Mouse (Mus musculus): ENCODE results near the gene Selenon.

Gene Selenon

DNA sequence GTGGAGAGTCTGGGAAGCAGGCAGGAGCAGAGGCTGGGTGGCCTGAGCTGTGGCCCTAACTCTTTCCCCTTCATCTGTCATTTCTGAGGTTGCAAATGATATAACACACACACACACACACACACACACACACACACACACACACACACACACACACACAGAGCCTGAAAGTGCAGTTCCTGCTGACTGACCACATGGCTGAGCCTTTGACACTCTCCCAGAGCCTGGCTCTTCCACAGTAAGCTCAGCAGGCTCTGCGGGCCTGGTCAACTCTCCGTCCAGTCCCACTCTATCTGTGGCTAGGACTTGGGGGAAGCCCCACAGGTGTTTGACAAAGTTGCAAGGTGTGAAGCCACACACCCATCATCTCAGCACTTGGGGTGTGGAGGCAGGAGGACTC, 25.3 kb upstream of the Selenon start:
- DNase-seq, result peak; percentile 49 to 62

- peak; percentile 57 to 67 for DNase-seq
Observed at GRCm38 (mm10) chr4:134575486-134575885, 23.5 kb upstream of the Selenon start.

- DNase-seq, result no peak
Observed at GRCm38 (mm10) chr4:134572449-134573300, 20.7 kb upstream of the Selenon start.

- peak; percentile 49 to 64 for DNase-seq
Observed at GRCm38 (mm10) chr4:134570704-134571451, 18.9 kb upstream of the Selenon start.

DNA sequence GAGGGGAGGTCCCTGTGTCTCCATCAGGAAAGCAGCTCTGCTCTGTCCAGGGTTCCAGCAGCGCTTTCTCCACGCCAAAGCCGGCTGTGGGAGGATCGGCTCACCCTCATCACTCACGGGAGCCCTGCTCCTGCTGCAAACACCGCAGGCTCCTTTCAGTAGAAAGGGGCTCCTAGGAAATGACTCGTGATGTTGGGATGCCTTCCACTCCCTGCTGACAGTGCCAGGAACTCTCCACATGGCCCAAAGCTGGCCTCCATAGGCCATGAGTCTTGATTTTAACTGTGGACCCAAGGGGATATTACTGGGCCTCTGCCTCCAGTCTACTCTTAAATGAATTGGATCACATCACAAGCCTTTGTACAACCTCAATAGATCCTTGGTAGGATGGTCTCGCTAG, 17.9 kb upstream of the Selenon start:
- DNase-seq, result peak in 1 of 2 experiments; percentile 44

- DNase-seq, result peak in 1 of 2 experiments; percentile 83
Observed at GRCm38 (mm10) chr4:134569205-134569604, 17.2 kb upstream of the Selenon start.

- DNase-seq, result peak; percentile 69 to 76
Observed at GRCm38 (mm10) chr4:134567377-134568226, 15.6 kb upstream of the Selenon start.

GRCm38 (mm10) chr4:134564093-134564492, 12.1 kb upstream of the Selenon start:
- peak in 1 of 2 experiments; percentile 54 for DNase-seq

- DNase-seq, result no peak
Observed at GRCm38 (mm10) chr4:134563624-134564023, 11.7 kb upstream of the Selenon start.

DNA sequence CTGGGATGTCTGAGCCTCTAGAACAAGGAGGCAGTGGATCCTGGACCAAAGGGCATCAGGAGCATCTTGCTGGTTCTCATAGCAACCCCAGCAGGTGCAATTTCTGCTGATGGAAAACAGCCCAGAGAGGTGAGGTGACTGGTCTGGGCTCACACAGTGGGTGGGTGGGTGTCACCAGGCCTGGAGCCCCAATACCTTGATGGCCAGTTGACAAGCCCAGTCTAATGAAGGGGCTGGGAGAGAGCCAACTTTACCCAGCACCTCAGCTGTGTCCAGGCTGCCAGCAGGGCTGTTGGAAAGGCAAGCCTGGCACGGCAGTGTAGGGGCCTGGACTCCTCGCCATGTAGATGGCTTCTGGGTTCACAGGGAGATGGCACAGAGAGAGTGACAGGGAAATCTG, 10.0 kb upstream of the Selenon start:
- DNase-seq, result peak; percentile 74 to 81

GRCm38 (mm10) chr4:134560699-134561098, 8.7 kb upstream of the Selenon start:
- DNase-seq, result no peak

- DNase-seq, result no peak
Observed at GRCm38 (mm10) chr4:134559154-134559553, 7.2 kb upstream of the Selenon start.

DNA sequence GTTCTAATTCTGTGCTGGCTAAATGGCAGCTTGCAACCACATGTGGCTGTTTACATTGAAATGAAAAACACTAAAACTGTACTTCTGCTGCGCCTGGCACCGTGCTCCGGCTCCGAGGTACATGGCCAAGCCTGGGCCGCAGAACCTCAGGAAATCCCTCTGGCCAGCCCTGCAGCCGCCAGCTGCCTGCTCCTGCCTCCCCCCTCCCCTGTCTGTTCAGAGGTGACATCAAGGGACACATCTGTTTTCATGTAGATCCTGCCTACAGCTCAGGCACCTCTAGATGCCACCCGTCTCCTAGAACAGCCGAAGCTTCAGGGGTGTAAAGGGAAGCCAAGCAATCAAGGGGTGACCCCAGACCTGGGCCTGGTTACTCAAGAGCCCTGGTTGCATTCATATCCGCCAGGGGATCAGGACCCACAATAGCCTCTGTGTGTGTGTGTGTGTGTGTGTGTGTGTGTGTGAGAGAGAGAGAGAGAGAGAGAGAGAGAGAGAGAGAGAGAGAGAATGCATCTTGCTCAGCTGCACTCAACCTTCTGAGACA, 6.7 kb upstream of the Selenon start:
- DNase-seq, result no peak

- no peak for DNase-seq
Observed at GRCm38 (mm10) chr4:134557626-134558249, 5.8 kb upstream of the Selenon start.

DNA sequence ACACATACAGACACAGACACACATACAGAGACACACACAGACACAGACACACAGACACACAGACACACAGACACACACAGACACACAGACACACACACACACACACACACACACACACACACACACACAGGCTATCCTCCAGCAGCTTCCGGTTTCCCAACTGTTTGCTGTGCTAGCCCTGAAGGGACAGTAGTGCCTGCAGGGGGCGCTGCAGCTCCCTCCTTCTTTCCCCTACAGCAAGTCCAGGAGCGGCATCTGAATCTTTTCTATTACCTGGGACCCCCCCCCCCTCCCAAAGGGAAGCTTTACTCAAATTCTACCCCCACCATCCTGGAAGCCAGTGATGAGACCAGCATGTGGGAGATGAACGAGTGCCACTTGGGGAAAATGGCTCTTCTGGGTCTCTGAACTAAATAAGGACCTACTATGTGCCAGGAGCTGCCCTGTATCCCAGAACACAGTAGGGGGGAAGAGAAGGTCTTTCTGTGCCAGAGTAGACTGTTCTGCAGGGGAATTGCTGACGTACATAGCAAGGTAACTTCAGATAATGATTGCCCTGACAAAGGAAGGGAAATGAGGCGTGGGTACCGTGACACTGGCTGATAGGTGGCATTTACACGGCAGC, 4.1 kb upstream of the Selenon start:
- DNase-seq, result peak; percentile 65 to 88

DNA sequence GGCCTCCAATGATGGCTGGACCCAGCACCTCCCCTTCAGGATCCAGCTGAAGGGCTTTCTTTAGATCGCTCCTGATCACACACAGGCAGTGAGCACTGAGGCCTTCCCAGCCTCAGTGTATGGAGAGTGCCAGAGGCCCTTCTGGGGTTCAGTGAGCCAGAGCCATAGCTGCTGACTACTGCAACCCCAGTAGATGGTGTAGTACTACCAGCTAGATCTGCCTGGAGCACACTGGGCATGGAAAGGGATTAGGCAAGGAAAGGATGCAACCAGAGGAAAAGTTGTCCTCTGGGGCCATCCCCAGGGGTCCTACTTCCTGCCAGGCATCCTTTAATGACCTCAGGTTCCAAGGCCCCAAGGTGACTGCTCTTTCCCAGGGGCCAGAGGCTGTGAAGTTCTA, 1.7 kb upstream of the Selenon start:
- peak in 1 of 2 experiments; percentile 50 for DNase-seq

DNA sequence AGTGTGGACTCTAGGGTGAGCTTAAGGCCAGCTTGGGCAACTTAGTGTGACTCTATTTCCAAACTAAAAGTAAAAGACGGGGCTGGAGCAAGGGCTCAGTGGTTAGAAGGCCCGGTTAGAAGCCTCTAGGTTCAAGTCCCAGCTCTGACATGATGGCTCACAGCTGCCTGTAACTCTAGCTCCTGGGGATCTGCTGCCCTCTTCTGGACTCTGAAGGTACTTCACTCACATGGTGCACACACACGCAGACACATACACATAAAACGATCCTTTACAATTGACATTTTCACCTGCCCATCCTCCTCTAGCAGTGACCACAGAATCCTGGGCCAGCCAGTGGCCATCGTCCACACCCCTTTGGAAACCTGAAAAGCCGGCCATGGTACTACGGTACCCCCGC, 2.1 kb downstream of the Selenon start:
- DNase-seq, result peak in 1 of 2 experiments; percentile 46

DNA sequence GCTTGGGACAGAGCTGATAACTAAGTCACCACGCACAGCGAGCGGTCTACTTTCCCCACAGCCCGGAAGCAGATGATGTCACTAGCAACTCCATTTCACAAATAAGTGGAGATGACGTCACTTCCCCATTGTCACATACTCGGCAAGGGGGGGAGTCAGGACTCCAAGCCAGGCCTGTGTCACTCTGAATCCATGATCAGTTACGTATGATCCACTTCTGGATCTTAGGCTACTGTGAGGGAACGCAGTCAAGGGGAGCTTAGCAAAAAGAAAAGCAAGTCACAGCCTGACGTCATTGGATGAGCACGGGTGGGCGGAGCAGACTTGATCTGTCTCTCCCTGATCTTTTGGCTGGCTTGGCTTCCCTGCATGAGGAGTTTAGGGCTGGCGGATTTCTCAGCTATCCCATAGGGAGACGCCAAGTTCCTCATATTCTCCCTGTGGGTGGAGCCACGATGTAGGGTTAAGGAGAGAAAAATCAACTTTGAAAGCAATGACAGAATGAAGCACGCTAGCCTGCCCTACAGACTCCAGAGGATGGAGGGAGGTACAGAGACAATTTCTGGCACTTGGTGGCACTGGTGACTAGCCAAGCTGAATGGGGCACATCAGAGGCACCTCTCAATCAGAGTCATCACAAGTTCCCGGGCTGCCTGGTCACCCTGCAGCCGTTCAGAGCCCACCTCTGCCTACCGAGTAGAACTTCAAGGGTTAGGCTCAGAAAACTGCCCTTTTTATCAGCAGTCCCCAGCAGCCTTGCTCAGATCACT, 3.6 kb downstream of the Selenon start:
- peak in 1 of 2 experiments; percentile 50 for DNase-seq

DNA sequence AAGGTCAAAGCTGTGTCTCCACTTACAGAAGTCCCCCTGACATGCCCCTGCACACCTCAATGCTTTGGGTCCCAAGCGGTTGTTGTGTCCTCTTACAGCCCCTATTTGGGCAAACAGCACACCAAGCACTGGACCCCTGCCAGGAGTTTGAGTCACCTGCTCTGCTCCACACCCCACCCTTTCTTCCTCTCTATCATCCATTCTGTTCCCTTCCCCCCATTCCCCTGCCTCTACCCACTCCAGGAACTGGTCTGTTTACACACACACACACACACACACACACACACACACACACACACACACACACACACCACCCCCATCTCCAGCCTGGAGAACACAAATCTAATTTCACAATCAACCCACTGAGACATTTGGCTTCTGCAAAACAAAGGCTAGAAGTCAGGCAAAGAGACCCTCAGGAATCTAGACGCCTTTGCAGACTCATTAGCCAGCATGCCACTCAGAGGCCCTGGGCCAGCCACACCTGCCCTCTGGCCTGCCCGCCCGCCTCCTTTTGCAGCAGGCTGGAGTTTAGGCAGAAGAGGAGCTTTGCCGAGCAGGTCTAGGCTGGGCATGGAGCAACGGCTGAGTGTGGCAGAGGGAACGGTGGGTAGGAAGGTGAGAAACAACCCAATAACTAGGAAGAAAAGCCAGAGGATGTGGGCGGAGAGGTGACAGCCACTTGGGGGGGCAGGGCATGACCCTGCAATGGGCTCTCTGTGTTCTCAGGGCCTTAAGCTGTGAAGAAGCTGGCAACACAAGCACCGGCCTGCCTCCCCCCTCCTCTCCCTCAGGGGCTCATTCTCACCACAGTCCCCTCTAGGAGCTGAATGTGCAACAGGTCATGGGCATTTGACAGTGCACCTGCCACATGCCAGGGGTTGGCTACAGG, 4.9 kb downstream of the Selenon start:
- DNase-seq, result peak; percentile 63 to 70

DNA sequence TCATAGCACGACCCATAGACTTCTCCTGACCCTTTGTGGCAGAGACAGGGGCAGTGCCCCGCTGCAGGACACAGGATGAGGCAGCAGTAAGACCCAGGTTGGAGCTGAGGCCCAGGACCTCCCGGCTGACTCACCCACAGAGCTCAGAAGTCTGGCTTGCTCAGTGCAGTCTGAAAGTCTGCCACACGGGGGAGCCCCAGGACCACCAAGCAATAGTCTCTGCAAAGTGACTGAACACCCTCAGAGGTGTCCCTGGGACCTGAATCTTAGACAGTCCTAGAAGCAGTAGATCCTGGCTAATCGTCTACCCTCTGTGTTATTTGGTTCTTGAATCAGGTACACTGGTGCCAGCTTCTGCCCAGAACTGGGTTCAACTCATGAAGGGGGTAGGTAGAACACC, 8.7 kb downstream of the Selenon start:
- peak; percentile 98 for DNase-seq
